Mouse (Mus musculus) limb, embryonic 14.5 days (tissue): ENCODE results near the gene Psmd7. TPM values are rescaled to one million over a fixed set of nuclear protein-coding genes. Genes with fewer than 3 reads are reported as not detected.
A peak's percentile ranks its signal among the peaks of the same experiment; 100 is the strongest.
"Not testable (repeated sequence)": the region's sequence is repeated elsewhere in the genome, so short reads cannot be mapped to it uniquely, and the experiment has no call there.

Experiments
- ATAC-seq: fragments of 200-750 bp; cut with Nextera tagmentation; 2 replicates; pipeline ENCODE4 v1.8.0; 2017; ENCODE audit warnings: low read depth, moderate number of reproducible peaks, moderate TSS enrichment; ENCODE audit not compliant: low FRiP score
- DNase-seq: peaks from one replicate; pipeline ENCODE4 v3.0.0-alpha.2; 2015; ENCODE audit warnings: low spot score
- H3K27ac ChIP-seq: fragments of 300-500 bp; sonication (generic); replicated peaks from 2 replicates; pipeline ENCODE4 v1.5.1; 2014; ENCODE audit warnings: low read depth, mild to moderate bottlenecking, low read length, moderate library complexity, mixed read lengths
- H3K27me3 ChIP-seq: fragments of 300-500 bp; sonication (generic); 2 replicates; pipeline ENCODE4 v1.6.1; 2014; ENCODE audit warnings: low read length, mixed read lengths; ENCODE audit not compliant: control insufficient read depth, insufficient read depth
- H3K36me3 ChIP-seq: fragments of 300-500 bp; sonication (generic); 2 replicates; pipeline ENCODE4 v1.6.1; 2014; ENCODE audit warnings: mild to moderate bottlenecking, low read length, moderate library complexity, mixed read lengths; ENCODE audit not compliant: control insufficient read depth, insufficient read depth
- H3K4me1 ChIP-seq: fragments of 300-500 bp; sonication (generic); 2 replicates; pipeline ENCODE4 v1.6.1; 2014; ENCODE audit warnings: antibody characterized with exemption, low read length, mixed read lengths; ENCODE audit not compliant: control insufficient read depth, insufficient read depth
- H3K4me2 ChIP-seq: fragments of 300-500 bp; sonication (generic); replicated peaks from 2 replicates; pipeline ENCODE4 v1.6.1; 2014; ENCODE audit warnings: low read depth, mild to moderate bottlenecking, low read length, moderate library complexity; ENCODE audit not compliant: severe bottlenecking
- H3K4me3 ChIP-seq: fragments of 300-500 bp; sonication (generic); replicated peaks from 2 replicates; pipeline ENCODE4 v1.5.1; 2014; ENCODE audit warnings: low read length
- H3K9ac ChIP-seq: fragments of 300-500 bp; sonication (generic); 2 replicates; pipeline ENCODE4 v1.6.1; 2014; ENCODE audit warnings: mild to moderate bottlenecking, low read depth, low read length, moderate library complexity; ENCODE audit not compliant: severe bottlenecking
- H3K9me3 ChIP-seq: fragments of 300-500 bp; sonication (generic); 2 replicates; pipeline ENCODE4 v1.6.1; 2016; ENCODE audit warnings: low read length; ENCODE audit not compliant: control insufficient read depth
- POLR2A ChIP-seq: fragments of 200-500 bp; IDR thresholded peaks from 2 replicates; pipeline ENCODE4 v1.8.0; 2012; ENCODE audit warnings: inconsistent platforms, mild to moderate bottlenecking, moderate library complexity, borderline replicate concordance; ENCODE audit not compliant: insufficient read depth, insufficient read length; ENCODE audit errors: extremely low read depth
- WGBS: fragments of 180-500 bp; shearing (Covaris S2); extraction: QIAGEN DNeasy Blood & Tissue Kit; methylation state at CpG from one replicate; pipeline ENCODE4 v1.1.7; 2014; 5-methylcytosine and 5-hydroxymethylcytosine counted together
- polyA plus RNA-seq, 2 experiments: library from polyadenylated mRNA; depleted of rRNA in 1 of 2; stranded (reverse) in 1 of 2; unstranded in 1 of 2; fragments of >200 nt; fragmentation: Nextera tagmentation in 1 of 2; extraction: Ambion mirVana in 1 of 2; gene quantifications; 2 replicates each; pipeline versions ENCODE4 v1.2.1 to v1.2.3; 2012 to 2014

Psmd7 gene
- polyA plus RNA-seq (2012; rRNA removed) (119 and 152 TPM in 2 replicates), polyA plus RNA-seq (2014; fragmentation: Nextera tagmentation; extraction: Ambion mirVana) (281 and 303 TPM in 2 replicates)

DNA sequence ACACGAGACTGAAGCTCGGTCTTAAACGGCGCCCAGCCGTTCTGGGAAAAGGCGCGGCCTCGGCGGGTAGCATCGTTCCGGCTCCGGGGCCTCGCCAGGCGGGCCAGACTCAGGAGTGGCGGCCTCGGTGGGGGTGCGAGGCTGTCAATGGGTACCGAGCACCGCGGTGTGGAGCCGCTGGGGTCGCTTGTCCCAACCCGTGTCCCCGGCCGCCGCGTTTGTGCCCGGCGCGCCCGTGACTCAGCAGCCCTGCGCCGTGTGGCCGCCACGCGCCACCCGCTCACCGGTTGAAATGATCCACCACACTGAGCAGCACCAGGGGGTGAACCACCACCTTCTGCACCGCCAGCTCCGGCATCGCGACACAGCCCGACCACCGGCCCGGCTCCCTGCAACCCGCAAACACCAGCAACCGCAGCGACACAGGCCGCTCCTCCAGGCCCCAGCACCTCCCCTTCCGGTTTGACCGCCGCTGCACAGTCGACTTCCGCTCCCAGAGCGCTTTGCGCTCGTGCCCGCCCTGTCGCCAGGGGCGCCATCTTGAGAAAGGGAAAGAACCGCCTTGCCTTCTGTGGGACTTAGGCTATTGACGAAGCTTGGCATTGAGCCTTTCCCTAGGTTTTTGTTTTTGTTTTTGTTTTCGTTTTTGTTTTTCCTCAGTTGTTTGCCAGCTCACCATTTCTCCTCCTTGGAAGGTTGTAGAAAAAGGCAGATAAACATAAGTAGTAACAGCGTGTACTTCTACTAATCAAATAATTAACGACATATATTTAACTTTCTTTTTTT, at the start of gene Psmd7:
Gene Psmd7 (minus strand): TSS at position 470 of the 786 bp plus-strand sequence.
- peak within 1 kb of the TSS; percentile 90 for H3K9ac ChIP-seq
- H3K4me2 ChIP-seq: peak within 1 kb of the TSS; percentile 82
- WGBS: 2% methylated on average over 58 of the region's 65 CpGs
- H3K4me1 ChIP-seq: peaks cover 8% of the 10 kb centered on the region; the same call in 1 of the 2 replicates
- ATAC-seq (peak; percentile 94), DNase-seq (peak; percentile 95)
- peaks cover 32% of the 10 kb centered on the region for H3K36me3 ChIP-seq
- H3K27me3 ChIP-seq: no peaks in the 10 kb centered on the region
- H3K4me3 ChIP-seq: peak within 1 kb of the TSS; percentile 97
- H3K9me3 ChIP-seq: no peaks in the 10 kb centered on the region
- peak within 1 kb of the TSS; percentile 89 for H3K27ac ChIP-seq
- TF ChIP-seq POLR2A: peak; percentile 80; the same call in 1 of the 2 replicates

DNA sequence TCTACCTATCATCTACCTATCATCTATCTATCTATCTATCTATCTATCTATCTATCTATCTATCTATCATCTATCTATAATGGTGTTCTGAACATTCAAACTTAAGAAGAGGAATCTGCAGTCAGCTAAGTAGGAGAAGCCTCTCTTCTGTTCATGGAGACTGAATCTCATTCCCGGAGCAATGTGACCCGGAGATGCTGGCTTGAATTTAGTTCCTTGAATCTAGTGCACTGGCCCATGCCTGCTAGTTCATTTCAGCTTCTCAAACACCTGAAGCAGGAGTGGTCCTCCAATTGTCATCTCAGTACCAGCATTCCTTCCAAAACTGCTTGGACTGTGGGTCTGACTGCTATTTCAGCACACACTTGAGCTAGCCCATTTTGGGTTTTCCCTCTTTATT, 45.5 kb upstream of the Psmd7 start:
- Histone ChIP-seq H3K27me3 (no peaks in the 10 kb centered on the region), H3K4me3 (no peak overlapping the region), H3K27ac (no peak overlapping the region), H3K9me3 (no peaks in the 10 kb centered on the region), H3K4me2 (no peak overlapping the region), H3K9ac (no peak overlapping the region), H3K4me1 (no peaks in the 10 kb centered on the region), H3K36me3 (no peaks in the 10 kb centered on the region)
- no peak for TF ChIP-seq POLR2A
- DNase-seq (no peak), ATAC-seq (no peak)
- WGBS: 89% methylated on average over 2 of the region's 2 CpGs

DNA sequence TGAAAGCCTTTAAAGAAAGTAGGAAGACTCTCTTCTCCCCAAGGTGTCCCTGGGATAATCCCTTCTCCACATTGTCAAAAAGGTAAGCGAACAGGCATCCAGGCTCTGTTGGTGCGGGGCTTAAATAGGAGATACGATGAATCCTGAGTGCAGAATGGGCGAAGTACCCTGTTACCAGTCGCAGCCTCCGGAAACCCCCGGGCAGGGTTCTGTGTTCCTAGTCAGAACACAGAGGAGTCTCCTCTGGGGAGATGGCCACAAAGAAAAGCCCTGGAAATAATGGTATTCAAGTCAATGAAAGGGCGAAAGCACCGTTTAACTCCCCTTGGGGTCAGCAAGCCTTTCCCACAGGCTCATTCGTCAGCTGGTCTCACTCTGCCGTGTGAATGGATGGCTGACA, 41.4 kb upstream of the Psmd7 start:
- no peak for DNase-seq
- TF ChIP-seq POLR2A: no peak
- H3K4me1 ChIP-seq: no peaks in the 10 kb centered on the region
- no peaks in the 10 kb centered on the region for H3K27me3 ChIP-seq
- H3K4me3 ChIP-seq: no peak overlapping the region
- H3K9ac ChIP-seq: no peak overlapping the region
- no peak for ATAC-seq
- 84% methylated on average over 11 of the region's 11 CpGs for WGBS
- H3K27ac ChIP-seq: no peak overlapping the region
- no peak overlapping the region for H3K4me2 ChIP-seq
- no peaks in the 10 kb centered on the region for H3K9me3 ChIP-seq
- H3K36me3 ChIP-seq: no peaks in the 10 kb centered on the region

DNA sequence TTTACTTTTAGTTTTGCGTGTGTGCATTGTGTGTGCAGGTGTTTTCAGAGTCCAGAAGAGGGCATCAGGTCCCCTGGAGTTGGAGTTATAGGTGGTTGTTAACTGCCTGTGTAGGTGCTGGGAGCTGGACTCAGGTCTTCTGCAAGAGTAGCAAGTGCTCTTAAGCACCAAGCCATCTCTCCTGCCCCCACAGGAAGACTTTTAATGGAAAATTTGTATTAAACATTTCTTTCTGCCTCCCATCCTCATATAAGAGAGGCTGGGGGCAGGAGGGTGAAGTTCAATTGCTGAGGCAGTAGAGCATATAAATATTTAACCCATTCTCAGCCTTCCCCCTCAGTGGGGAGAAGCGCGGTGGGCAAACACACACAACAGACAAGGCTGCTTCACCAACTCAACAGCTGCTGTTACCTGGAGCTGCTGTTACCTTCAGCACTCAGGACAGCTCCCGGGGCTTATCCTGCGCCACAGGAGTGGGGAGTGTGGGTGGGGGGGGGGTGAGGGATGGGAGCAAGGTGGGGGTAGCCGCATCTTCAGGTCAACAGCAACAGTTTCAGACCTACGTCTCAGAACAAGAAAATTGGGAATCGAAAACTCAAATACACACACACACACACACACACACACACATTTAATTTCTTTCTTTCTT, 40.4 kb upstream of the Psmd7 start:
- DNase-seq (no peak), ATAC-seq (no peak)
- Histone ChIP-seq H3K4me1 (no peaks in the 10 kb centered on the region), H3K27ac (no peak overlapping the region), H3K9ac (no peak overlapping the region), H3K9me3 (no peaks in the 10 kb centered on the region), H3K27me3 (no peaks in the 10 kb centered on the region), H3K4me2 (no peak overlapping the region), H3K4me3 (no peak overlapping the region), H3K36me3 (no peaks in the 10 kb centered on the region)
- 59% methylated on average over 8 of the region's 8 CpGs for WGBS
- no peak for TF ChIP-seq POLR2A

DNA sequence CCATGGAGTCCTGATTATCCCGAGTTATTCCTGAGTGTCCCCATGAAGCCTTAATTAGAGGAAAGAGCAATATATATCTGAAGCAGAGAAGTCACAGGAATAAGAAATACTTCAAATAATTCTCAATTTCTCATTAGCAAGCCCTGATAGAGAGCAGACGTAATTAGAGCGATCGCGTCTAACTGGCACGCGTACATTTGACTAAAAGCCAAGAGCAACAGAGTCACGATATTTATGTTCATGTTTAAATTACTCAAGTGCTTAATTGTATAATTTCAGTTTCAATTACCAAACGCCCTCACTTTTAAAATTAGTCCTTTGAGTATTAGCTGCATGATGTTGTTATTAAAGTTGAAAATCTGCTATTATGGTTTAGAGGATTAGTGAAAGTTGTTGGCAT, 39.6 kb upstream of the Psmd7 start:
- Histone ChIP-seq H3K9ac (no peak overlapping the region), H3K4me1 (no peaks in the 10 kb centered on the region), H3K27ac (no peak overlapping the region), H3K4me3 (no peak overlapping the region), H3K27me3 (no peaks in the 10 kb centered on the region), H3K9me3 (no peaks in the 10 kb centered on the region), H3K4me2 (no peak overlapping the region), H3K36me3 (no peaks in the 10 kb centered on the region)
- DNase-seq (no peak), ATAC-seq (no peak)
- WGBS: 76% methylated on average over 9 of the region's 9 CpGs
- no peak for TF ChIP-seq POLR2A

DNA sequence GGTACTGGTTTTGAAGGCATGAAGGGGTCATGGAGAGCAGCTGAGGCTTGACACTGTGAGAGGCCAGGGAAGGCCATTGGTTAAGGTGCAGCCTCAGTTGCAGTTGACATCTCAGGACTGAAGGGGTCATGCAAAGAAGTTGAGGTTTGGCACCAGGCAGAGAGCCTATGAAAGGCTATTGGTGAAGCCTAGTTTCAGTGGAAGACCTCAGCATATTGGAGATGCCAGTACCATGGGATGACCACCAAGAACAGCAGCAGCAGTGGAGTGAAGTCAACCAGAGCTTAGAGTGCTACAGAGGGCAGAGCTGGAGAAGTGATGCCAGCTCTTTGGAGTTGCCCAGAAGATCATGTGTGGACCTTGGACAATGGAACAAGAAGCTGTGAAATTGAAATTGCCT, 36.0 kb upstream of the Psmd7 start:
- H3K36me3 ChIP-seq, H3K4me2 ChIP-seq, H3K27me3 ChIP-seq, H3K4me1 ChIP-seq, H3K27ac ChIP-seq, H3K9me3 ChIP-seq, H3K9ac ChIP-seq, H3K4me3 ChIP-seq, DNase-seq, ATAC-seq: not testable (repeated sequence)
